Mouse (Mus musculus) testis, adult 2 months (tissue): ENCODE measurements around the gene Gm47791.

Experiments
- CTCF ChIP-seq: fragments of 200-500 bp; IDR thresholded peaks from 2 replicates; pipeline ENCODE4 v1.5.1; 2012; ENCODE audit warnings: low read depth, mild to moderate bottlenecking, inconsistent platforms, low read length, moderate library complexity; ENCODE audit not compliant: control insufficient read depth, insufficient read depth, insufficient replicate concordance
- POLR2A ChIP-seq: fragments of 200-500 bp; IDR thresholded peaks from 2 replicates; pipeline ENCODE4 v1.6.1; 2012; ENCODE audit warnings: low read depth, mild to moderate bottlenecking, inconsistent platforms, low read length, moderate library complexity; ENCODE audit not compliant: control insufficient read depth

GRCm38 (mm10) chr1:82797088-82797487, 26.0 kb upstream of the Gm47791 start:
- TF ChIP-seq CTCF, result no peak
- TF ChIP-seq POLR2A, result no peak
